18 mouse cellular contexts compared by ENCODE assay signal in genomic region chr6:135300469-135300868, GRCm38 (mm10). TPM values are rescaled to one million over a fixed set of nuclear protein-coding genes. Genes with fewer than 3 reads are reported as not detected.
"Had no signal": no experiment of that assay in that cellular context is flagged by ENCODE, and none has a peak within 500 bp of the region (broad histone marks: within the 10 kb centered on the region; RNA-seq: fewer than 3 reads in every experiment).

No protein-coding gene starts in this region.

- DNase-seq: right cerebral cortex, postnatal 14 days; thymus, adult 2 months; thymus, postnatal 25 days; thymus, postnatal 4 days had no signal

- H3K36me3 ChIP-seq: liver, embryonic 12.5 days; lung, embryonic 15.5 days; midbrain, embryonic 13.5 days; midbrain, embryonic 15.5 days; neural tube, embryonic 12.5 days; stomach, embryonic 15.5 days had no signal

- H3K9ac ChIP-seq: liver, embryonic 12.5 days; liver, embryonic 14.5 days; lung, embryonic 15.5 days; midbrain, embryonic 13.5 days; midbrain, embryonic 15.5 days; neural tube, embryonic 12.5 days; stomach, embryonic 15.5 days had no signal

- H3K9me3 ChIP-seq: liver, embryonic 12.5 days; lung, embryonic 15.5 days; megakaryocyte, embryonic 14.5 days; midbrain, embryonic 13.5 days; midbrain, embryonic 15.5 days; neural tube, embryonic 12.5 days; stomach, embryonic 15.5 days had no signal

- H3K4me2 ChIP-seq: liver, embryonic 12.5 days; lung, embryonic 15.5 days; midbrain, embryonic 11.5 days; midbrain, embryonic 13.5 days; midbrain, embryonic 15.5 days; neural tube, embryonic 12.5 days; stomach, embryonic 15.5 days had no signal

- ATAC-seq: liver, embryonic 12.5 days; midbrain, embryonic 13.5 days; midbrain, embryonic 15.5 days had no signal

- H3K27ac ChIP-seq: liver, embryonic 12.5 days; liver, embryonic 14.5 days; lung, embryonic 15.5 days; macrophage; midbrain, embryonic 13.5 days; midbrain, embryonic 15.5 days; neural tube, embryonic 12.5 days; stomach, embryonic 15.5 days; stomach, postnatal 0 days had no signal

- H3K4me1 ChIP-seq: midbrain, embryonic 15.5 days; neural tube, embryonic 12.5 days had no signal

- H3K4me3 ChIP-seq: liver, embryonic 12.5 days; lung, embryonic 15.5 days; megakaryocyte, embryonic 14.5 days; midbrain, embryonic 13.5 days; midbrain, embryonic 15.5 days; neural tube, embryonic 12.5 days; stomach, embryonic 15.5 days had no signal

- H3K27me3 ChIP-seq: lung, embryonic 15.5 days; midbrain, embryonic 13.5 days; midbrain, embryonic 15.5 days; neural tube, embryonic 12.5 days; stomach, embryonic 15.5 days had no signal

RNA-seq across cellular contexts. Expression of gene Pbp2, which starts 9.7 kb away (rescaled TPM):
- polyA plus RNA-seq: liver, embryonic 12.5 days; liver, embryonic 14.5 days; liver, embryonic 16.5 days; macrophage; midbrain, embryonic 11.5 days; midbrain, embryonic 13.5 days; midbrain, embryonic 15.5 days; midbrain, postnatal 0 days; spleen, adult 2 months; thymus, adult 2 months had no signal

RNA-seq across cellular contexts. Expression of gene Gsg1, which starts 46.3 kb away (rescaled TPM):
- polyA plus RNA-seq: midbrain, embryonic 15.5 days had no signal
